Mouse (Mus musculus) layer of hippocampus, postnatal 36 days (tissue): ENCODE results near the gene Gm10406. TPM values are rescaled to one million over a fixed set of nuclear protein-coding genes. Genes with fewer than 3 reads are reported as not detected.
"Not testable (repeated sequence)": the region's sequence is repeated elsewhere in the genome, so short reads cannot be mapped to it uniquely, and the experiment has no call there.

Experiments
- DNase-seq, 2 experiments: peaks; one replicate each; pipeline ENCODE4 v3.0.0; 2022
- total RNA-seq, 2 experiments: library from RNA; stranded (reverse); gene quantifications; 2 replicates each; pipeline ENCODE4 v1.2.3; 2021

Gm10406 gene
- under 1 TPM; 0.22 to 0.66 TPM for total RNA-seq

GRCm38 (mm10) chr14:7026781-7027749, at the start of gene Gm10406:
TSS of gene Gm10406 (minus strand) at chr14:7027449.
- peak; percentile 23 to 31 for DNase-seq

GRCm38 (mm10) chr14:7044870-7045269, 17.6 kb upstream of the Gm10406 start, which contains the start of gene Gm3685:
TSS of gene Gm3685 (minus strand) at chr14:7044970.
- not testable (repeated sequence) for DNase-seq

GRCm38 (mm10) chr14:7026274-7026673, 975 bp downstream of the Gm10406 start:
- peak in 1 of 2 experiments; percentile 2 for DNase-seq

- not testable (repeated sequence) for DNase-seq
Observed at GRCm38 (mm10) chr14:6973718-6974117, 53.5 kb downstream of the Gm10406 start, which contains the start of gene Gm6356. TSS of gene Gm6356 (minus strand) at chr14:6973818.

Other genes starting within 250 kb of the Gm10406 start
- not detected for gene Gm3642, start 187.1 kb downstream of the Gm10406 start, total RNA-seq
- under 1 TPM; 0.76 to 0.97 TPM for gene Gm3667, start 137.5 kb downstream of the Gm10406 start, total RNA-seq
- gene Gm6356, start 53.6 kb downstream of the Gm10406 start, total RNA-seq: not detected
- not detected for gene Gm3685, start 17.5 kb upstream of the Gm10406 start, total RNA-seq
- 1 to 10 TPM; 2.2 to 5.1 TPM for gene Gm3696, start 73.2 kb upstream of the Gm10406 start, total RNA-seq
- gene Gm6676, start 98.0 kb upstream of the Gm10406 start, total RNA-seq: not detected
- gene Gm3512, start 147.1 kb upstream of the Gm10406 start, total RNA-seq: 1 to 10 TPM; 1.3 to 1.7 TPM
- not detected for gene Gm16434, start 167.1 kb upstream of the Gm10406 start, total RNA-seq
- not detected for gene Gm3727, start 237.3 kb upstream of the Gm10406 start, total RNA-seq